Mouse (Mus musculus) myocyte (in vitro differentiated cells): ENCODE data around the gene Uaca.

Source experiments
- MYOG ChIP-seq, 3 experiments: IDR thresholded peaks; one replicate each; pipeline ENCODE4 v1.6.1; 2011; ENCODE audit warnings: control low read depth in 2 of 3, low read depth in 2 of 3, mild to moderate bottlenecking in 2 of 3; ENCODE audit not compliant: insufficient read length in 2 of 3, control insufficient read depth in 1 of 3, insufficient read depth in 1 of 3
- POLR2A ChIP-seq: IDR thresholded peaks from one replicate; pipeline ENCODE4 v1.6.1; 2011; ENCODE audit warnings: low read depth, mild to moderate bottlenecking, control low read depth, moderate library complexity; ENCODE audit not compliant: insufficient read length
- POLR2AphosphoS2 ChIP-seq: IDR thresholded peaks from one replicate; pipeline ENCODE4 v1.6.1; 2011; ENCODE audit warnings: low read depth, control low read depth; ENCODE audit not compliant: insufficient read length
- SRF ChIP-seq: IDR thresholded peaks from one replicate; pipeline ENCODE4 v1.6.1; 2011; ENCODE audit warnings: low read depth; ENCODE audit not compliant: control insufficient read depth, insufficient read length
- TCF12 ChIP-seq: IDR thresholded peaks from one replicate; pipeline ENCODE4 v1.6.1; 2011; ENCODE audit warnings: mild to moderate bottlenecking, control low read depth; ENCODE audit not compliant: poor library complexity, insufficient read depth, severe bottlenecking

DNA sequence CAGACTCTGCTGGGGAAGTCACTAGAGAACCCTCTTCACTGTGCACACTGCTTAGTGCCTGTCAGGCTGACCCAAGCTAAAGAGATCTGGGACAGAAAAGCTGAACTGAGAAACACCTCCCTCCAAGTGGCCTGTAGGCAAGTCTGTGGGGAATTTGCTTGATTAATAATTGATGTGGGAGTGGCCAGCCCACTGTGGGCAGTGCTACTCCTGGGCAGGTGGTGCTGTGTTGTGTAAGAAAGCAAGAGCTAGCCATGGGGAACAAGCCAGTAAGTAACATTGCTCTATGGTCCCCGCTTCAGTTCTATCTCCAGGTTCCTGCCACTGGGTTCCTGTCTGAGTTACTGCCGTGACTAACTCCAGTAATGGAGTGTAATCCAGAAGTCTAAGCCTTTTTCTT is 11.7 kb downstream of the Uaca start:
- TF ChIP-seq POLR2AphosphoS2 (no peak), SRF (no peak), POLR2A (no peak), MYOG (IDR thresholded peaks at IDR 0.05; ENCODE audit: control insufficient read depth in 1 of 3, insufficient read depth in 1 of 3, insufficient read length in 2 of 3, low read depth in 2 of 3) (no peak), TCF12 (no peak)
